Mouse (Mus musculus) spleen, adult 2 months (tissue): ENCODE results near the gene Nxn. TPM values are rescaled to one million over a fixed set of nuclear protein-coding genes. Genes with fewer than 3 reads are reported as not detected.

Source experiments
- DNase-seq, 2 experiments: peaks; one replicate each; pipeline versions ENCODE4 v3.0.0 to v3.0.0-alpha.2; 2012 to 2021; ENCODE audit warnings: low spot score in 2 of 2, low read depth in 1 of 2
- H3K27ac ChIP-seq: fragments of 200-500 bp; 2 replicates; pipeline ENCODE4 v1.5.1; 2012; ENCODE audit warnings: low read length, inconsistent platforms; ENCODE audit not compliant: insufficient read depth
- H3K27me3 ChIP-seq: fragments of 200-500 bp; 2 replicates; pipeline ENCODE4 v1.6.1; 2012; ENCODE audit warnings: mild to moderate bottlenecking, moderate library complexity, low read length, inconsistent platforms; ENCODE audit not compliant: control insufficient read depth, insufficient read depth
- H3K36me3 ChIP-seq: fragments of 200-500 bp; 2 replicates; pipeline ENCODE4 v1.6.1; 2012; ENCODE audit warnings: mild to moderate bottlenecking, low read length, inconsistent platforms; ENCODE audit not compliant: control insufficient read depth, insufficient read depth
- H3K4me1 ChIP-seq: fragments of 200-500 bp; 2 replicates; pipeline ENCODE4 v1.6.1; 2011; ENCODE audit warnings: inconsistent platforms; ENCODE audit not compliant: control insufficient read depth, insufficient read depth, insufficient read length
- H3K4me3 ChIP-seq: fragments of 200-500 bp; 2 replicates; pipeline ENCODE4 v1.5.1; 2011; ENCODE audit warnings: mild to moderate bottlenecking, inconsistent platforms; ENCODE audit not compliant: insufficient read depth, insufficient read length; ENCODE audit errors: extremely low read depth
- CTCF ChIP-seq: fragments of 200-500 bp; IDR thresholded peaks from 2 replicates; pipeline ENCODE4 v1.5.1; 2011; ENCODE audit warnings: mild to moderate bottlenecking, inconsistent platforms; ENCODE audit not compliant: insufficient read depth, insufficient read length, insufficient replicate concordance; ENCODE audit errors: extremely low read depth
- POLR2A ChIP-seq: fragments of 200-500 bp; IDR thresholded peaks from 2 replicates; pipeline ENCODE4 v1.6.1; 2011; ENCODE audit warnings: low read depth, low read length, inconsistent platforms
- WGBS: fragments of 180-500 bp; shearing (Covaris S2); methylation state at CpG from one replicate; pipeline ENCODE4 v1.1.7; 2018; 5-methylcytosine and 5-hydroxymethylcytosine counted together
- polyA plus RNA-seq: library from polyadenylated mRNA; depleted of rRNA; stranded (reverse); fragments of >200 nt; gene quantifications from 2 replicates; pipeline ENCODE4 v1.2.3, GENCODE M21; 2012; rRNA removed

Nxn gene
- polyA plus RNA-seq: 6.9 and 8.8 TPM in 2 replicates

- Histone ChIP-seq H3K27me3 (no peaks in the 10 kb centered on the region), H3K4me3 (peak within 1 kb of the TSS; percentile 81), H3K4me1 (no peaks in the 10 kb centered on the region), H3K27ac (peak within 1 kb of the TSS; percentile 47; the same call in 1 of the 2 replicates), H3K36me3 (no peaks in the 10 kb centered on the region)
- peak; percentile 69 to 90 for DNase-seq
- WGBS: under 1% methylated on average over 67 of the region's 70 CpGs
- TF ChIP-seq CTCF (no peak), POLR2A (no peak)
These were observed at the start of gene Nxn for GRCm38 (mm10) chr11:76398798-76399586. Nxn (minus strand) TSS chr11:76399140.

- Histone ChIP-seq H3K4me1 (no peaks in the 10 kb centered on the region), H3K27ac (no peak overlapping the region), H3K27me3 (no peaks in the 10 kb centered on the region), H3K4me3 (no peak overlapping the region), H3K36me3 (peaks cover 1% of the 10 kb centered on the region; the same call in 1 of the 2 replicates)
- 52% methylated on average over 10 of the region's 10 CpGs for WGBS
- TF ChIP-seq POLR2A: no peak
- no peak for TF ChIP-seq CTCF
- no peak for DNase-seq
These were observed 47.3 kb upstream of the Nxn start for GRCm38 (mm10) chr11:76446251-76446650.

GRCm38 (mm10) chr11:76445459-76445858 is 46.5 kb upstream of the Nxn start:
- no peak overlapping the region for H3K4me3 ChIP-seq
- H3K27ac ChIP-seq: no peak overlapping the region
- peaks cover 1% of the 10 kb centered on the region; the same call in 1 of the 2 replicates for H3K36me3 ChIP-seq
- no peaks in the 10 kb centered on the region for H3K4me1 ChIP-seq
- DNase-seq: no peak
- TF ChIP-seq POLR2A: no peak
- TF ChIP-seq CTCF: no peak
- no peaks in the 10 kb centered on the region for H3K27me3 ChIP-seq
- 82% methylated on average over 8 of the region's 8 CpGs for WGBS

GRCm38 (mm10) chr11:76439666-76440065 is 40.7 kb upstream of the Nxn start:
- no peak for DNase-seq
- no peak overlapping the region for H3K4me3 ChIP-seq
- H3K4me1 ChIP-seq: no peaks in the 10 kb centered on the region
- no peaks in the 10 kb centered on the region; the same call in none of the 2 replicates for H3K36me3 ChIP-seq
- WGBS: 76% methylated on average over 3 of the region's 3 CpGs
- no peak for TF ChIP-seq POLR2A
- no peak for TF ChIP-seq CTCF
- H3K27me3 ChIP-seq: no peaks in the 10 kb centered on the region
- H3K27ac ChIP-seq: no peak overlapping the region

GRCm38 (mm10) chr11:76436864-76437437 is 38.0 kb upstream of the Nxn start:
- H3K4me3 ChIP-seq: no peak overlapping the region; the same call in 1 of the 2 replicates
- WGBS: 79% methylated on average over 28 of the region's 28 CpGs
- no peaks in the 10 kb centered on the region; the same call in 1 of the 2 replicates for H3K36me3 ChIP-seq
- DNase-seq: no peak
- TF ChIP-seq CTCF (no peak), POLR2A (no peak)
- no peaks in the 10 kb centered on the region for H3K4me1 ChIP-seq
- H3K27ac ChIP-seq: no peak overlapping the region
- H3K27me3 ChIP-seq: no peaks in the 10 kb centered on the region

GRCm38 (mm10) chr11:76436009-76436408 is 37.1 kb upstream of the Nxn start:
- no peak for TF ChIP-seq CTCF
- no peak for TF ChIP-seq POLR2A
- no peak overlapping the region for H3K27ac ChIP-seq
- no peaks in the 10 kb centered on the region for H3K27me3 ChIP-seq
- H3K4me1 ChIP-seq: no peaks in the 10 kb centered on the region
- H3K36me3 ChIP-seq: no peaks in the 10 kb centered on the region; the same call in 1 of the 2 replicates
- H3K4me3 ChIP-seq: no peak overlapping the region
- WGBS: 95% methylated on average over 5 of the region's 5 CpGs
- no peak for DNase-seq

GRCm38 (mm10) chr11:76429966-76430631 is 31.2 kb upstream of the Nxn start:
- no peak for DNase-seq
- Histone ChIP-seq H3K27me3 (no peaks in the 10 kb centered on the region), H3K36me3 (no peaks in the 10 kb centered on the region), H3K27ac (no peak overlapping the region), H3K4me3 (no peak overlapping the region), H3K4me1 (no peaks in the 10 kb centered on the region)
- TF ChIP-seq CTCF: no peak
- TF ChIP-seq POLR2A: no peak
- 80% methylated on average over 6 of the region's 6 CpGs for WGBS
